Mouse (Mus musculus) ES-Bruce4 (cell line): Measurements from ENCODE around the gene Rpsa.

Source experiments
- CTCF ChIP-seq: IDR thresholded peaks from one replicate; pipeline ENCODE4 v1.8.1; 2011; ENCODE audit warnings: low read depth, low read length
- POLR2A ChIP-seq: IDR thresholded peaks from one replicate; pipeline ENCODE4 v1.8.1; 2011; ENCODE audit warnings: low read length; ENCODE audit not compliant: insufficient read depth

GRCm38 (mm10) chr9:120113456-120113855 lies 14.0 kb upstream of the Rpsa start:
- TF ChIP-seq POLR2A (no peak), CTCF (no peak)
